Mouse (Mus musculus): ENCODE results near the gene Asap3.

DNA sequence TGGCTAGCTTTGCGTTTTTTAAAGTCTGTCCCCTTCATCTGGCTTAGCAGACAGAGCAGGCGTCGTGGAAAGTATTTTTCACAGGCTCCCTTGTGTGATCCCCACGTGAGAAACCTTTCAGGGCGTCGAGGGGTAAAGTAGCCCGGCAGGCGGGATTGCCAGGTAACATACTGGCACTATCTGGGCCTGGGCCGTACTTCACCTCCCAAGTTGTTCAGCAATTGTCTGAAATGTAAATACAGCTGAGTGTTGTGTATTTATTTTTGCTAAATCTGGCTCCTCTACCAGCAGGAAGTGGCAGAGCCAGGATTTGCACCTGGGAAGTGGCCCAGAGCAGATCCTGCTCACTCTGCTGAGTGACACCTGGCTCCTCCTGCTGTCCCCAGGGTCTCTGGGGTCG is 10.9 kb downstream of the Asap3 start:
- TF ChIP-seq EP300 (IDR thresholded peaks at IDR 0.05; ENCODE audit: insufficient read depth, low read depth, low read length), result no peak
- TF ChIP-seq CTCF (IDR thresholded peaks at IDR 0.05), result no peak
- TF ChIP-seq POLR2A (IDR thresholded peaks at IDR 0.05; ENCODE audit: insufficient read depth, low read depth, low read length), result no peak

All from heart, adult 2 months (tissue).